Mouse (Mus musculus): ENCODE data around the gene Catip. TPM values are rescaled to one million over a fixed set of nuclear protein-coding genes. Genes with fewer than 3 reads are reported as not detected.
A peak's percentile ranks its signal among the peaks of the same experiment; 100 is the strongest.
"Not testable (repeated sequence)": the region's sequence is repeated elsewhere in the genome, so short reads cannot be mapped to it uniquely, and the experiment has no call there.

The Catip gene
- 0.41 and 0.62 TPM in 2 replicates for polyA plus RNA-seq (2015; fragmentation: Nextera tagmentation; extraction: Ambion mirVana)

GRCm38 (mm10) chr1:74361812-74362211 is at the start of gene Catip:
TSS of gene Catip (plus strand) at chr1:74362108.
- Histone ChIP-seq H3K27ac (no peak within 1 kb of the TSS), H3K27me3 (no peaks in the 10 kb centered on the region), H3K4me2 (replicated peaks) (no peak within 1 kb of the TSS), H3K4me3 (replicated peaks) (no peak within 1 kb of the TSS), H3K4me1 (replicated peaks) (no peaks in the 10 kb centered on the region), H3K9ac (replicated peaks) (no peak within 1 kb of the TSS), H3K9me3 (no peaks in the 10 kb centered on the region), H3K36me3 (no peaks in the 10 kb centered on the region)
- 2% methylated on average over 2 of the region's 2 CpGs for WGBS
- ATAC-seq: peak; percentile 71

GRCm38 (mm10) chr1:74313049-74313692 is 48.7 kb upstream of the Catip start:
- Histone ChIP-seq H3K36me3 (no peaks in the 10 kb centered on the region), H3K4me1 (replicated peaks) (no peaks in the 10 kb centered on the region), H3K9ac (replicated peaks) (no peak overlapping the region), H3K4me3 (replicated peaks) (no peak overlapping the region), H3K9me3 (no peaks in the 10 kb centered on the region; the same call in 1 of the 2 replicates), H3K4me2 (replicated peaks) (no peak overlapping the region), H3K27ac (no peak overlapping the region), H3K27me3 (no peaks in the 10 kb centered on the region)
- WGBS: 5% methylated on average over 3 of the region's 3 CpGs
- peak; percentile 66 for ATAC-seq

GRCm38 (mm10) chr1:74314796-74315195 is 47.1 kb upstream of the Catip start:
- no peak overlapping the region for H3K4me2 ChIP-seq (replicated peaks)
- H3K36me3 ChIP-seq: no peaks in the 10 kb centered on the region
- H3K4me1 ChIP-seq (replicated peaks): no peaks in the 10 kb centered on the region
- no peaks in the 10 kb centered on the region; the same call in 1 of the 2 replicates for H3K9me3 ChIP-seq
- no peak overlapping the region for H3K27ac ChIP-seq
- no peak overlapping the region for H3K9ac ChIP-seq (replicated peaks)
- no peak for ATAC-seq
- H3K27me3 ChIP-seq: no peaks in the 10 kb centered on the region
- no peak overlapping the region for H3K4me3 ChIP-seq (replicated peaks)
- 87% methylated on average over 3 of the region's 3 CpGs for WGBS

GRCm38 (mm10) chr1:74316114-74316827 is 45.6 kb upstream of the Catip start:
- Histone ChIP-seq H3K4me1 (replicated peaks) (no peaks in the 10 kb centered on the region), H3K4me2 (replicated peaks) (no peak overlapping the region), H3K4me3 (replicated peaks) (no peak overlapping the region), H3K27me3 (no peaks in the 10 kb centered on the region), H3K27ac (no peak overlapping the region), H3K9ac (replicated peaks) (no peak overlapping the region), H3K36me3 (no peaks in the 10 kb centered on the region), H3K9me3 (no peaks in the 10 kb centered on the region; the same call in 1 of the 2 replicates)
- no peak for ATAC-seq
- 82% methylated on average over 4 of the region's 4 CpGs for WGBS

- Histone ChIP-seq H3K27me3 (no peaks in the 10 kb centered on the region), H3K9ac (replicated peaks) (no peak overlapping the region), H3K4me1 (replicated peaks) (no peaks in the 10 kb centered on the region), H3K9me3 (no peaks in the 10 kb centered on the region), H3K27ac (no peak overlapping the region), H3K4me3 (replicated peaks) (no peak overlapping the region), H3K36me3 (no peaks in the 10 kb centered on the region), H3K4me2 (replicated peaks) (no peak overlapping the region)
- WGBS: 94% methylated on average over 3 of the region's 3 CpGs
- no peak for ATAC-seq
Observed at GRCm38 (mm10) chr1:74318711-74319110, 43.2 kb upstream of the Catip start.

GRCm38 (mm10) chr1:74321396-74321795 is 40.5 kb upstream of the Catip start:
- no peak overlapping the region for H3K9ac ChIP-seq (replicated peaks)
- no peaks in the 10 kb centered on the region for H3K27me3 ChIP-seq
- no peaks in the 10 kb centered on the region for H3K36me3 ChIP-seq
- H3K4me2 ChIP-seq (replicated peaks): no peak overlapping the region
- no peak overlapping the region for H3K4me3 ChIP-seq (replicated peaks)
- no peaks in the 10 kb centered on the region for H3K4me1 ChIP-seq (replicated peaks)
- no peaks in the 10 kb centered on the region for H3K9me3 ChIP-seq
- no peak for ATAC-seq
- WGBS: 88% methylated on average over 3 of the region's 3 CpGs
- H3K27ac ChIP-seq: no peak overlapping the region

- peaks cover 12% of the 10 kb centered on the region for H3K4me1 ChIP-seq (replicated peaks)
- H3K27ac ChIP-seq; H3K9me3 ChIP-seq; ATAC-seq; H3K9ac ChIP-seq (replicated peaks); H3K36me3 ChIP-seq; H3K4me2 ChIP-seq (replicated peaks); H3K4me3 ChIP-seq (replicated peaks); H3K27me3 ChIP-seq: not testable (repeated sequence)
- 68% methylated on average over 2 of the region's 2 CpGs for WGBS
Observed at GRCm38 (mm10) chr1:74326916-74327315, 35.0 kb upstream of the Catip start.

- no peaks in the 10 kb centered on the region for H3K9me3 ChIP-seq
- no peak for ATAC-seq
- peaks cover 33% of the 10 kb centered on the region for H3K4me1 ChIP-seq (replicated peaks)
- H3K9ac ChIP-seq (replicated peaks): no peak overlapping the region
- H3K4me3 ChIP-seq (replicated peaks): no peak overlapping the region
- no peak overlapping the region; the same call in 1 of the 2 replicates for H3K27ac ChIP-seq
- peaks cover 6% of the 10 kb centered on the region for H3K36me3 ChIP-seq
- H3K4me2 ChIP-seq (replicated peaks): no peak overlapping the region
- WGBS: 80% methylated on average over 7 of the region's 7 CpGs
- H3K27me3 ChIP-seq: no peaks in the 10 kb centered on the region
Observed at GRCm38 (mm10) chr1:74329899-74330431, 31.9 kb upstream of the Catip start.

GRCm38 (mm10) chr1:74331046-74331681 is 30.7 kb upstream of the Catip start:
- Histone ChIP-seq H3K9me3 (no peaks in the 10 kb centered on the region), H3K4me2 (replicated peaks) (no peak overlapping the region), H3K4me1 (replicated peaks) (peaks cover 41% of the 10 kb centered on the region), H3K27me3 (no peaks in the 10 kb centered on the region), H3K9ac (replicated peaks) (no peak overlapping the region), H3K4me3 (replicated peaks) (no peak overlapping the region), H3K36me3 (peaks cover 6% of the 10 kb centered on the region), H3K27ac (peak overlapping the region; percentile 81)
- ATAC-seq: no peak
- 79% methylated on average over 4 of the region's 4 CpGs for WGBS

- H3K4me1 ChIP-seq (replicated peaks): peaks cover 41% of the 10 kb centered on the region
- peak overlapping the region; percentile 69 for H3K9ac ChIP-seq (replicated peaks)
- H3K4me2 ChIP-seq (replicated peaks): peak overlapping the region; percentile 67
- H3K27me3 ChIP-seq: no peaks in the 10 kb centered on the region
- WGBS: under 1% methylated on average over 36 of the region's 36 CpGs
- peak overlapping the region; percentile 81 for H3K27ac ChIP-seq
- peak; percentile 98 for ATAC-seq
- no peaks in the 10 kb centered on the region for H3K9me3 ChIP-seq
- H3K4me3 ChIP-seq (replicated peaks): peak overlapping the region; percentile 51
- H3K36me3 ChIP-seq: peaks cover 6% of the 10 kb centered on the region
Observed at GRCm38 (mm10) chr1:74332241-74332763, 29.6 kb upstream of the Catip start.

GRCm38 (mm10) chr1:74332930-74333329 is 29.0 kb upstream of the Catip start:
- 4% methylated on average over 9 of the region's 9 CpGs for WGBS

GRCm38 (mm10) chr1:74334607-74335006 is 27.3 kb upstream of the Catip start:
- Histone ChIP-seq H3K27ac (no peak overlapping the region), H3K4me1 (replicated peaks) (peaks cover 45% of the 10 kb centered on the region), H3K27me3 (no peaks in the 10 kb centered on the region), H3K4me3 (replicated peaks) (no peak overlapping the region), H3K9me3 (no peaks in the 10 kb centered on the region), H3K36me3 (no peaks in the 10 kb centered on the region), H3K4me2 (replicated peaks) (no peak overlapping the region), H3K9ac (replicated peaks) (no peak overlapping the region)
- 79% methylated on average over 3 of the region's 3 CpGs for WGBS
- no peak for ATAC-seq

More at GRCm38 (mm10) chr1:74332930-74333329, 29.0 kb upstream of the Catip start:
- ATAC-seq: peak; percentile 4; the same call in 1 of the 2 replicates
- Histone ChIP-seq H3K9ac (replicated peaks) (peak overlapping the region; percentile 69), H3K4me1 (replicated peaks) (peaks cover 41% of the 10 kb centered on the region), H3K4me2 (replicated peaks) (peak overlapping the region; percentile 67), H3K27me3 (no peaks in the 10 kb centered on the region), H3K27ac (peak overlapping the region; percentile 81), H3K4me3 (replicated peaks) (peak overlapping the region; percentile 51), H3K9me3 (no peaks in the 10 kb centered on the region), H3K36me3 (peaks cover 6% of the 10 kb centered on the region)

All from midbrain, embryonic 13.5 days (tissue).